Mouse (Mus musculus): Measurements from ENCODE around the gene Ispd.

Ispd gene

DNA sequence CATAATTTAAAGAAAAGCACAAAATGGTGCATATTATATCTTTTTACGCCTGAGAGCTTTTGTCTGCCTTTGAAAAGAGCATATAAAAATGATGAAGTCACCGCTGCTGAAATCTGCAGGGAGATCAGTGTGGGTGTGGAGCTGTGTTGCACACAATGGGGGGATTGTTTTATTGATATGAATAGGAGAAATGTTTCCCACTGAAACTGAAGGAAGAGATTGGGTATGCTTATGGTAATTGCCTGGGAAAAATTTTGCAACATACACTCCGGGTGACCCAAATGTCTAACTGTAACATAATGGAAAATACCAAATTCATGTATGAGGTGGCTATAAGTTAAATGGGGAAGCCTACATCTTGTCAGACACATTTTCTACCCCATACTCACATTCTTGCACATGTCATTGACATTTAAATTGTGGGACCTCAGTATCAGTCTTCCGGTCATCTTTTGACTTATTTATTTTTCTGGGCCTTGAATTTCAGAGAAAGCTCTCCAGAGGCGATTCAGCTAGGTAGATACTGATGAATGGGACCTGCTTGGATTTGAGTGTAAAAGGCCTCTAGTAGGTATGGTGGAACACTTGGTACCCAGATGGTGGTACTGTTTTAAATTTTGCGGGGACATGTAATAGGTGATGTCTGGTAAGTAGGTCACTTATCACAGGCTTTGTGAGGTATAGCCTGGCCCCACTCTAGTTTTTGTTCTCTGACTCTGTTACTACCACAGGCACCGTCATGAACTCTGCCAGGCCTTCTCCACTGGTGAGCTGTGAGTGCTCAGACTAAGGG, 126.1 kb downstream of the Ispd start:
- TF ChIP-seq GATA4 (IDR thresholded peaks at IDR 0.05; ENCODE audit: insufficient replicate concordance, low read length), result no peak

DNA sequence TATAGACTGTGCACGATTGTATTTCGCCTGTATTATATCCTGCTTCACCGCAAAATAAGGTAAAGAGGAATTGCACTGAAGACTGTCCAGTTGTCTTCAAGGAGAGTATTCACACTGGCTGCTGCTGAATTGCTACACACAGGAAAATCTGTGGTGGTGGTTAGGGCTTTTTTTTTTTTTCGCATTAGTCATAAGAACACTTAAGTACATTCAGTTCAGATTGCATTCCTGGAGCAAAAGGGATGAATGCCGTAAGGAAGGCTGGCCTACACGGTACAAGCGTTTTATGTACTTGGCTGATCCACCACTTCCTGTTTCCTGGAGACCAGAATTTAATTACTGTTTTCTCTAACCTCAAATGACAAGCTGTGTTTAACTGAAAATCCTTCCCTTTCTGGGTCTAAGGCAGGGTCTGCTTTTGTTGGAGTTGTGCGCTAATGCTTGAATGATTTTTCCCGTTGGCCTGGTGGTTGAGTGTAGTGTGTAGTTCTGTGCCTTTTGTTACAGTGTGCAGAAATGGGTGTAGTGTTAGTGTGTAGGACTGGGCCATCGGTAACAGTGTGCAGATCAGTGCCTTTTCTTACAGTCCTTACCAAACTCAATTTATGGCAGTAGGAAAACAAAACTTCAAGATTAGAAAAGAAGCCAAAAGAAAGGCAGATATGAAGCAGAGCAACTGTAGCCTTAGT, 128.8 kb downstream of the Ispd start:
- TF ChIP-seq GATA4 (IDR thresholded peaks at IDR 0.05; ENCODE audit: insufficient replicate concordance, low read length), result no peak

- TF ChIP-seq GATA4 (IDR thresholded peaks at IDR 0.05; ENCODE audit: insufficient replicate concordance, low read length), result peak; percentile 78; the same call in 1 of the 2 replicates
Observed at GRCm38 (mm10) chr12:36521774-36522173, 140.5 kb downstream of the Ispd start.

DNA sequence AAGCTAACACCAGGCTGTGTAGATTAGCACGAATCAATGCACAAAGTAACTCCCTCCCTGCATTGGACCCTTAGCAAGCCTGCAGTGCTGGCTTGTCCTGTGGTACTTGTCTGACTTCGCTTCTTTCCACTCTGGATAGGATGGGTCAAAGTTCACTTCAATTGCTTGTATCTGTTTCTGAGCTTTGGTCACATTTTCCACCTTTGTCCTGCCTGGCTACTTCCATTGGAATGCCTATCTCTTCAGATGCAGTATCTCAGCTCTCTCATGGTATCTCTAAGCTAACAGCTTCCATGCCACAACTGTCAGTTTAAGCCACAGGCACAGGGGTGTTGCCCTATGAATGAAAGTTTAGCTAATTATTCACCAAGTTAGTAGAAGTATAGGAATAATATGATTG, 142.3 kb downstream of the Ispd start:
- no peak for TF ChIP-seq GATA4 (IDR thresholded peaks at IDR 0.05; ENCODE audit: insufficient replicate concordance, low read length)

GRCm38 (mm10) chr12:36530920-36531319, 149.7 kb downstream of the Ispd start:
- no peak for TF ChIP-seq GATA4 (IDR thresholded peaks at IDR 0.05; ENCODE audit: insufficient replicate concordance, low read length)

GRCm38 (mm10) chr12:36531421-36532072, 150.3 kb downstream of the Ispd start:
- TF ChIP-seq GATA4 (IDR thresholded peaks at IDR 0.05; ENCODE audit: insufficient replicate concordance, low read length), result no peak

- TF ChIP-seq GATA4 (IDR thresholded peaks at IDR 0.05; ENCODE audit: insufficient replicate concordance, low read length), result no peak
Observed at GRCm38 (mm10) chr12:36532525-36532924, 151.3 kb downstream of the Ispd start.

- TF ChIP-seq GATA4 (IDR thresholded peaks at IDR 0.05; ENCODE audit: insufficient replicate concordance, low read length), result no peak
Observed at GRCm38 (mm10) chr12:36533160-36533900, 152.1 kb downstream of the Ispd start.

- no peak for TF ChIP-seq GATA4 (IDR thresholded peaks at IDR 0.05; ENCODE audit: insufficient replicate concordance, low read length)
Observed at GRCm38 (mm10) chr12:36534589-36534988, 153.3 kb downstream of the Ispd start.

DNA sequence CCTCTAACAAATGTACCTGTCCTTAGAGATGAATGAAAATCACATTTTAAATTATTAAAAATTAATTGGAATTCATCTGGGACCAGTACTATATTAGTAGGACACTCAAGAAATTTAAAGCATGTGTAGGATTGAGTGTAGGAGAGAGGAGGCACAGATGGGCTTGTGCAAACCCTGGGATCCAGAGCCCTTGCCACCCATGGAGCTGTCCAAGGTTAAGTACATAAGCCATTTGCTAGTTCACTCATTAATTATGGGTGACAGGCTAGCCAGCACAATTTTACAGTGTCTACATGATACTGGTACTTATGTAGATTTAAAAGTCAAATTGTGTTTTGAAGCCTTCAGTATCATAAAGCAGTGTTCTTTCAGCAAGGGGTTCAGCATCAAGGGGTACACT, 164.1 kb downstream of the Ispd start:
- TF ChIP-seq GATA4 (IDR thresholded peaks at IDR 0.05; ENCODE audit: insufficient replicate concordance, low read length), result no peak

DNA sequence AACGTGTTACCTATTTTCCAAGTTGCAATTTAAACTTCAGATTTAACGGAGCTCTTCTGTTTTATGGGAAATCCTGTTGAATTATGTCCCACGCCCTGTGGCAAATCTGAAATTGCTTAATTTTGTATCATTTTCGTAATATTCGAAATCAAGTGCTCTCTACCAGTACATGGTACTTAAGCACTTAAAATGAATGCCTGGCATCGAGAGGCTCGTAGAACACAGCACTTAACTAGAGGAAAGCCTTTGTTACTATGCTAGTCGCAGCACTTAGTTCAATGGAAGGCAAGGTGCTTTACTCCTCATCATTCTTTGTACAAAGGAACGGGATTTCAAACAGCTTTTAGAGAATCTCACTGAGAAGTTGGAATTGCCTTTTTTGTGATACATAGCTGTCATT, 168.2 kb downstream of the Ispd start:
- TF ChIP-seq GATA4 (IDR thresholded peaks at IDR 0.05; ENCODE audit: insufficient replicate concordance, low read length), result no peak

GRCm38 (mm10) chr12:36554697-36555096, 173.4 kb downstream of the Ispd start:
- no peak for TF ChIP-seq GATA4 (IDR thresholded peaks at IDR 0.05; ENCODE audit: insufficient replicate concordance, low read length)

GRCm38 (mm10) chr12:36564146-36564545, 182.9 kb downstream of the Ispd start:
- TF ChIP-seq GATA4 (IDR thresholded peaks at IDR 0.05; ENCODE audit: insufficient replicate concordance, low read length), result no peak

DNA sequence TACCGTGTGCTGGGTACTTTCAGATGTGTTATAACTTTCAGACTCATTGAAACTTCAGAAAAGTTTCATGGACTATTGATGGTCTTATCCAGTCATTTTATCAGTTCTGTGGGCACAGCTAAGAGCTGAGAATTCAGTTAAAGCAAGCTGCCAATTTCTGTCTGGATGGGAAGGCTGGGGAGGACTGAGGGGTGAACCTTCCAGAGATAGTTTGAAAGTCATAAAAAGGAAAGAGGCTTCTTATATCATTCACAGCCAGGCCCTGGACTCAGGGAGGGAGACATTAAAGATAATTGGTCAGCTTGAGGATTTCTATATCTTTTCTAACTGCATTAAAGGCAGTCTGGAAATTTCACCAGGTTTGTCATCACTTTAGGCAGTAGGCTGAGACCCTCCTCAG, 185.7 kb downstream of the Ispd start:
- no peak for TF ChIP-seq GATA4 (IDR thresholded peaks at IDR 0.05; ENCODE audit: insufficient replicate concordance, low read length)

DNA sequence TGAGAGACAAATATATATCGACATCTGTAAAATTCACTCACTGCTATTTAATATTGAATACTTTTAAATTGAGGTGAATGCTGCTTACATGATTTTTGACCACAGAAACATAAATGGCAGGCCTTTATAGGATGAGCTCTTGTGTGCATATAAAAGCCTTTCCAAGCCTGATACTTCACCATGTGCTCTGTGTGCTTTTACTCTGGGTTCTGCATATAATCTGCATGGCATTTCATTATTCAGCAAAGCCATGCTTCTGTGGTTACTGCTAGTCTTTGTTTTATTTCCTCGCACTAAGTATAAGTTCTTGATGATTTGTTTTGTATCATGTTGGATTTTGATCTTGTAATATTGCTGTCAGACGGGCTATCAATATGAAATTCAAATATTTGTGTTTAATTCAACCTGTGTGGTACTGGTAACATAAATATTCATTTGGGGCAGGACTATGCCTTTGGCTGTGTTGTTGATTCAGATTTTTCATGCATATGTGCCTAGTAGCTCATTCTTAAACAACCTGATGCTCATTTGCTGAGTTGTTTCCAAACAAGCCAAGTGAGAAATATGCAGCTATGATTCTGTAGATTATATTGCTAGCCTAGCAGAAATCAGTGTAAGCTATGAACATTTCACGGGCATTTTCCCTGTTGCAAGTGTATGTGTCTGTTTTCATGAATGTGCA, 189.3 kb downstream of the Ispd start:
- no peak for TF ChIP-seq GATA4 (IDR thresholded peaks at IDR 0.05; ENCODE audit: insufficient replicate concordance, low read length)
